Mouse (Mus musculus) right cerebral cortex, adult 2 months (tissue): Measurements from ENCODE around the gene Slc43a1.

ENCODE experiments used
- DNase-seq, 2 experiments: peaks; one replicate each; pipeline ENCODE4 v3.0.0; 2021 to 2022; ENCODE audit warnings: low spot score in 2 of 2

The Slc43a1 gene

GRCm38 (mm10) chr2:84868521-84868943, 29.9 kb downstream of the Slc43a1 start:
- peak; percentile 79 to 81 for DNase-seq

- DNase-seq, result peak in 1 of 2 experiments; percentile 45
Measured at GRCm38 (mm10) chr2:84868977-84869376, 30.3 kb downstream of the Slc43a1 start.

GRCm38 (mm10) chr2:84870623-84871160, 32.0 kb downstream of the Slc43a1 start:
- no peak for DNase-seq

GRCm38 (mm10) chr2:84872105-84872716, 33.6 kb downstream of the Slc43a1 start:
- no peak for DNase-seq

GRCm38 (mm10) chr2:84875842-84876241, 37.2 kb downstream of the Slc43a1 start:
- DNase-seq, result no peak

- no peak for DNase-seq
Measured at GRCm38 (mm10) chr2:84880590-84880989, 41.9 kb downstream of the Slc43a1 start.

- peak; percentile 89 for DNase-seq
Measured at GRCm38 (mm10) chr2:84882606-84883005, 44.0 kb downstream of the Slc43a1 start.

GRCm38 (mm10) chr2:84883084-84883483, 44.4 kb downstream of the Slc43a1 start:
- no peak for DNase-seq

GRCm38 (mm10) chr2:84883530-84883929, 44.9 kb downstream of the Slc43a1 start:
- no peak for DNase-seq

GRCm38 (mm10) chr2:84883942-84884341, 45.3 kb downstream of the Slc43a1 start:
- DNase-seq, result no peak

- DNase-seq, result no peak
Measured at GRCm38 (mm10) chr2:84884611-84885010, 46.0 kb downstream of the Slc43a1 start.

- no peak for DNase-seq
Measured at GRCm38 (mm10) chr2:84885084-84886055, 46.7 kb downstream of the Slc43a1 start.

GRCm38 (mm10) chr2:84886234-84886731, 47.6 kb downstream of the Slc43a1 start, which contains the start of gene Rtn4rl2:
Gene Rtn4rl2, minus strand, starts transcription at chr2:84886710.
- no peak for DNase-seq

- DNase-seq, result peak; percentile 43 to 55
Measured at GRCm38 (mm10) chr2:84886821-84887281, 48.2 kb downstream of the Slc43a1 start.

- DNase-seq, result peak in 1 of 2 experiments; percentile 78
Measured at GRCm38 (mm10) chr2:84887411-84888271, 49.0 kb downstream of the Slc43a1 start.

GRCm38 (mm10) chr2:84888657-84889315, 50.1 kb downstream of the Slc43a1 start:
- peak; percentile 83 to 85 for DNase-seq

- peak; percentile 58 to 71 for DNase-seq
Measured at GRCm38 (mm10) chr2:84889316-84890044, 50.8 kb downstream of the Slc43a1 start.

GRCm38 (mm10) chr2:84890045-84890340, 51.3 kb downstream of the Slc43a1 start:
- DNase-seq, result peak; percentile 84

- peak in 1 of 2 experiments; percentile 12 for DNase-seq
Measured at GRCm38 (mm10) chr2:84893359-84893758, 54.7 kb downstream of the Slc43a1 start.
